Mouse (Mus musculus) neutrophil, adult 5-6 weeks (primary cell): Measurements from ENCODE around the gene Tbx18. TPM values are rescaled to one million over a fixed set of nuclear protein-coding genes. Genes with fewer than 3 reads are reported as not detected.

Source experiments
- ATAC-seq: fragments of 151-379, 151-347 bp; 2 replicates; pipeline ENCODE4 v1.8.0; 2017; ENCODE audit warnings: mild to moderate bottlenecking, moderate TSS enrichment; ENCODE audit not compliant: insufficient number of reproducible peaks, poor library complexity, low FRiP score, severe bottlenecking; ENCODE audit errors: extremely low read depth
- total RNA-seq: library from RNA; stranded (forward); fragments of 200-1000 nt; gene quantifications from 2 replicates; pipeline ENCODE4 v1.2.3, GENCODE M21; 2017

The Tbx18 gene
- total RNA-seq, 1 experiment from 2014 or later: not detected

DNA sequence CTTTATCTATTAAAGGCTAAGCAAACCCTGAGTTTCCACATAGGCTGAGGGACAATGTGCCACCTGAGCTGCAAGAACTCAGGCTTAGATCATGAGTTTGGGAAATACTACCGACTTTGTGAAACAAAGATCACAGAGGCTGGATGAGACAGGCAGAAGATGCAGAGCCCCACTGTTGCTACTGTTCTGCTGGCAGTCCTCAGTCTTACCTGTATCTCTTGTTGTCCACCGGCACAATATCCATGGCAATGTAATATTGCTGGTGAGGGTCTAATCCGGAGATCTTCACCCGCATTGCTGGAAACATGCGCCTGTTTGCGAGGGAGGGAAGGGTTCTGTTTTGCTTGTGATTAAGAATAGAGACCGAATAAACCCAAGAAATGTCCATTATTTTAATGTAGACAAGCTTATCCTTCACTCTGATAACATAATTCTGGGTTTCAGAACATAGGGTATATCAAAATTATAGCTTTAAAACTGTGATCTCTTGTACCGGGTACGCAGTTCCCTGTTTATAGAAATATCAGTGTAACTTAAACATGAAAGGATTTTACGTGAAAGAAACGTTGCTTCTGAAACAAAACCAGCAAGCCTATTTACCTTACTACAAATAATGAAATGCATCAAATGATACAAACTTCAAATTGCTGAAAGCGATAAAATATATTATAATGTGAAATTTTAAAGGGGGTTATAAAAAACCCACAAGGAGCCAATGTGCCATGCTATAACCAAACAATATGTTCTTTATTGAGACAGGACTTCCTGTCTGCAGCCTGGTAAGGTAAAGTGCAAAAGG, 3.7 kb downstream of the Tbx18 start:
- ATAC-seq: no peak

DNA sequence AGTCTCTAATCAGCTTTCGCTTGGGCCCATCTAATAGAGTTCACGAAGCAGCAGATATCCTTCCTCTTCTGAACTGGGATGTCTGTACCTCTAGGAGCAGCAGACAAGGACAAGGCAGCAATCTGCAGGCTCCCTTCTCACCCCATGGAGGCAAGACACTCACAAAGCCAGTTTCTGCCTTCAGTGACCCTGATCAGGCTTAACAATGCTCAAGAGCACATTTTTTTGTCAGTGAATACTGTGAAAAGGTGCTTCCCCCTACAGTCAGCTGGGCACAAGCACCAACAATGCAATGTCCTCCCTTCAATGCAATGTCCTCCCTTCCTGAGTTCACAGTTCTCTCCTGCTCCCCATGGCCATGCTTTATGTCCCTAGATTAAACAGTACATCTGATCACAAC, 9.3 kb downstream of the Tbx18 start:
- ATAC-seq: no peak

DNA sequence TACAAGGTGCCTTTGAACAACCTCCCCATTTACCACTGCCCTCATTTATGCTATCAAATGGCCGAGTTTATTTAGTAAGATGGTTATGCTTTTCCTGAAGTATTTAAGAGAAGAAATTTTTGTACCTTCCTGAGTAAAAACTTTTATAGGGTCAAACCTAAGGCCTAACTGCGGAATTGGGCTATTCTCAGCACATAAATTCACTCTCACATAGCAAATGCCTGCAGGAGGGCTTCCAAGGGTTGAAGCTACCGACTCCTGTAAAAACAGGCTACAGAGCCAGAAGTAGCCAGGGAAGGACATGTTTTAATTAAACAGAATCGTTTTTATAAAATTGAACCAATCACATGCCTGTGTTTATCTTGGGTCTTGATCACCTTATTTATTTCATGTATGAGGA, 20.7 kb downstream of the Tbx18 start:
- no peak for ATAC-seq

GRCm38 (mm10) chr9:87708151-87708550, 22.9 kb downstream of the Tbx18 start:
- no peak for ATAC-seq

DNA sequence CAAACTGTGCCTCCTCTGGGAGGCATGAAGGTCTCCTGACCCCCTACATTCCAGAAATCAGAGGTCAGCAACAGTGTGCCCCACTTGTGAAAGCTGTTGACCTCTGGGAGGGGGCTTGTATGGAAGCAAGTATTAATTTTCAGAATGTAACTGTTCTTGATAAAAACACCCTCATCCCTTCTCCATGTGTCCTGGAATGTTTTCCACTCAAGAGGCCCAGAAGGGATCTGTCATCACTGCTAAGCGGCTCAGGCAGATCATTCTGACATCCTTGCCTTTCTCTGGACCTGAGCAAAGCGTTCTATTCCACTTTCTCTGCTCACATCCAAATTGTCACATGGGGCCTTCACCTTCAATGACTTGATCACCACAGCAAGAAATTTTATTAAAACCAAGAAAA, 28.8 kb downstream of the Tbx18 start:
- ATAC-seq: no peak

DNA sequence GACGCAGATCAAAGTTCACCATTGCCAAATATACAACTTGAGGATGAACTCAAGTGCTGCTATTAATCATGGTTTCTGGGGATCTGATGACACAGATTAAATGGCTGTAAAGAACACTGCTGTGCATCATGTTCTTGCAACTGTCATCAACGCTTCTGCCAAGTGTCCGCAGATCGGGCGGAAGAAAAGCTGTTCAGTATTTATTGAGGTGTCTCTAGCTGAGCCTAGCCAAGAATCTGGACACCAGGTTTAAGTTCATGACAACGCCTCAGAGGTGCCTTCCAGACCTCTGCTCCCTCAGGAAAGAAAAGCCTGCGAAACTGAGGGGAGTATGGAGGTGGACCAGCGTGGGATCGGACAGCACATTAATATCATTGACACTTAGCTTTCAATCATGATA, 44.1 kb downstream of the Tbx18 start:
- no peak for ATAC-seq

DNA sequence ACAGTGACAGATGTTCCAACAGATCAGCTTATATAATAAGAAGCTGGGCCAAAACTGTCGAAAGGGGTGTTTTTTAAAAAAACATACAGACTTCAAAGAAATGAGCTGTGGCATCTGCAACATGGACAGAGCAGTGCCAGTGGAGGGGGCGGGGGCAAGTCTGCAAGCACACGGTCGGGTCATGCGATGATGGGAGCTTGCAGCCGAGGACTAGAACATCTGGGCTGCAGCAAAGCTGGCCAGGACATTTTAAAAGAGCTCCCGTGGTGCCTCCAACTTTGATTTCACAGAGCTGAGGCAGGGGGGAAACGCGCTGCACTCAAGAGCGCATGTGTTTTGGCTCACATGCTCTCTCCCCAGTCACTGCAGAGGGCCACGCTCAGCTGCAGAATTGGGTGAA, 48.8 kb downstream of the Tbx18 start:
- ATAC-seq: no peak
